Mouse (Mus musculus) megakaryocyte, embryonic 14.5 days (primary cell): ENCODE measurements around the gene Bcl2a1a. TPM values are rescaled to one million over a fixed set of nuclear protein-coding genes. Genes with fewer than 3 reads are reported as not detected.

Experiments
- polyA plus RNA-seq: library from polyadenylated mRNA; stranded (reverse); fragments of >175 nt; gene quantifications from 2 replicates; pipeline ENCODE4 v1.2.3, GENCODE M21; 2012; ENCODE audit warnings: low replicate concordance; ENCODE audit not compliant: insufficient read depth

Gene Bcl2a1a
- polyA plus RNA-seq, 1 experiment: 0.31 TPM

Other genes with a start within 250 kb of the Bcl2a1a start
- gene Mthfsl, start 236.6 kb upstream of the Bcl2a1a start, polyA plus RNA-seq: not detected in 2 replicates
- gene Bcl2a1d, start 225.0 kb upstream of the Bcl2a1a start, polyA plus RNA-seq: not detected in 2 replicates
- gene Trim43c, start 117.7 kb upstream of the Bcl2a1a start, polyA plus RNA-seq: not detected in 2 replicates
- not detected in 2 replicates for gene Trim43b, start 135.9 kb downstream of the Bcl2a1a start, polyA plus RNA-seq
- gene Bcl2a1b, start 242.3 kb downstream of the Bcl2a1a start, polyA plus RNA-seq: 2.1 TPM in 1 of 2 replicates, not detected in the other
- gene Gm29094, start 242.5 kb downstream of the Bcl2a1a start, polyA plus RNA-seq: not detected in 2 replicates